Mouse (Mus musculus): ENCODE data around the gene Dpysl4. TPM values are rescaled to one million over a fixed set of nuclear protein-coding genes. Genes with fewer than 3 reads are reported as not detected.

Dpysl4 gene
- polyA plus RNA-seq, 1 experiment: 0.71 TPM

GRCm38 (mm10) chr7:139079141-139079540, 6.7 kb upstream of the Dpysl4 start:
- no peak for DNase-seq (ENCODE audit: low read depth in 1 of 2, low spot score in 2 of 2)
- no peak overlapping the region for H3K4me3 ChIP-seq (ENCODE audit: extremely low read depth, insufficient read depth, insufficient read length)
- H3K36me3 ChIP-seq (ENCODE audit: control insufficient read depth, insufficient read depth, low read length): no peaks in the 10 kb centered on the region
- TF ChIP-seq CTCF (IDR thresholded peaks at IDR 0.05; ENCODE audit: extremely low read depth, insufficient read depth, insufficient read length, insufficient replicate concordance) (no peak), POLR2A (IDR thresholded peaks at IDR 0.05; ENCODE audit: low read depth, low read length) (no peak)
- no peak overlapping the region for H3K27ac ChIP-seq (ENCODE audit: insufficient read depth, low read length)
- WGBS: 73% methylated on average over 7 of the region's 7 CpGs
- H3K27me3 ChIP-seq (ENCODE audit: control insufficient read depth, insufficient read depth, low read length): no peaks in the 10 kb centered on the region
- no peaks in the 10 kb centered on the region for H3K4me1 ChIP-seq (ENCODE audit: control insufficient read depth, insufficient read depth, insufficient read length)

DNA sequence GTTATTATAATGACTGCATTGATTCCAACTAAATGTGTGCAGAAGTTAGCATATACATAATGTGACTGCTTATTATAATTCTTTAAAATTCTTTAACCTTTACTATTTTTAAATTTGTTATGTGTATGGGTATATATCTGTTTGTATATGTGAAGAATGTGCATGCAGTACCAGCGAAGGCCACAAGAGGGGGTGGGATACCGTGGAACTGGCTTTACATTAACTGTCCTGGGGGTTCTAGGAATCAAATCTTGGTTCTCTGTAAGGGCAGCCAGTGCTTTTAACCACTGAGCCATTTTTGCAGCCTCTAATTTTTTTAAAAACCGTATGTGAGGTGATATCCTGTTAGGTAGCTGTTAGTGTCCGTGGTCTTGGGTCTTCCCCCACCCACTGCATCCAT, 5.1 kb upstream of the Dpysl4 start:
- no peaks in the 10 kb centered on the region for H3K36me3 ChIP-seq (ENCODE audit: control insufficient read depth, insufficient read depth, low read length)
- DNase-seq (ENCODE audit: low read depth in 1 of 2, low spot score in 2 of 2): no peak
- no peak overlapping the region for H3K4me3 ChIP-seq (ENCODE audit: extremely low read depth, insufficient read depth, insufficient read length)
- no peaks in the 10 kb centered on the region for H3K27me3 ChIP-seq (ENCODE audit: control insufficient read depth, insufficient read depth, low read length)
- H3K27ac ChIP-seq (ENCODE audit: insufficient read depth, low read length): no peak overlapping the region
- WGBS: 67% methylated on average over 4 of the region's 4 CpGs
- H3K4me1 ChIP-seq (ENCODE audit: control insufficient read depth, insufficient read depth, insufficient read length): no peaks in the 10 kb centered on the region
- TF ChIP-seq POLR2A (IDR thresholded peaks at IDR 0.05; ENCODE audit: low read depth, low read length): no peak
- TF ChIP-seq CTCF (IDR thresholded peaks at IDR 0.05; ENCODE audit: extremely low read depth, insufficient read depth, insufficient read length, insufficient replicate concordance): no peak

DNA sequence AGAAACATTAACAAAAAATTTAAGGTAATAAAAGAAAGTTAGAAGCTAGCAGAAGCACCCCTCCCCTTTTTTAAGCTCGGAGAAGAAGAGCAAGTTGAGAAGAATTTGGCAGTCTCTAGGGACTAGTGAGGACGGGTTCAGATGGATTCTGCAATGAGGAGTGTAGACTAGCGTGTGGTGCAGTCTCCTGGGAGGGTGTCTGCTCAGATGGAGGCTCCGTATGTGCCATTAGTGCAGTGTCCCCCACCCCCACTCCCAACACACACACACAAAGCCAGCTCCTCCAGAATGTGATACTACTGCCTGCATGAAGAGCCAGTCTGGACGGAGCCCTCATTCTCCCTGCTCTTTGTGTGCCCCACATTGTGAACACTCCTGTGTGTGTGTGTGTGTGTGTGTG, 4.6 kb upstream of the Dpysl4 start:
- Histone ChIP-seq H3K36me3 (ENCODE audit: control insufficient read depth, insufficient read depth, low read length) (no peaks in the 10 kb centered on the region), H3K4me3 (ENCODE audit: extremely low read depth, insufficient read depth, insufficient read length) (no peak overlapping the region), H3K27me3 (ENCODE audit: control insufficient read depth, insufficient read depth, low read length) (no peaks in the 10 kb centered on the region; the same call in 1 of the 2 replicates), H3K4me1 (ENCODE audit: control insufficient read depth, insufficient read depth, insufficient read length) (no peaks in the 10 kb centered on the region; the same call in 1 of the 2 replicates), H3K27ac (ENCODE audit: insufficient read depth, low read length) (no peak overlapping the region)
- no peak for TF ChIP-seq POLR2A (IDR thresholded peaks at IDR 0.05; ENCODE audit: low read depth, low read length)
- no peak for TF ChIP-seq CTCF (IDR thresholded peaks at IDR 0.05; ENCODE audit: extremely low read depth, insufficient read depth, insufficient read length, insufficient replicate concordance)
- DNase-seq (ENCODE audit: low read depth in 1 of 2, low spot score in 2 of 2): no peak
- 82% methylated on average over 5 of the region's 5 CpGs for WGBS

DNA sequence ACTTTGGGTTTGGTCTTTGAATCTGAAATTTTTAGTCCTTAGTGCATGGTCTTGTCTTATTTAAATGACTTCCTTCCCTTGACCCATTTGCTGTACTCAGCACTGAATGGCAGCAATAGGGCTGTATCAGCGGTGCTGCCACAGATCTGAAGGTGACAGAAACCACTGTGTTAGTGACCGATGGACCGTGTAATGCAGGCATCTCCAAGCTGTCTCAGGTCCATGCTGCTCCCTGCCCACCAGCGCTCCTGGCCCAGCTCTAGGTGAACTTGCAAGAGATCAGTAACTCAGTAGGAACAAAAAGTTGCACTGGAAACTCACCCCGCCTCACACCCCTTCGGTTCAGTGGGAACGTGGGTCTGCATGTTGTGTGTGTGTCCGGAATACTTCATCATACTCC, 3.5 kb upstream of the Dpysl4 start:
- no peaks in the 10 kb centered on the region; the same call in 1 of the 2 replicates for H3K4me1 ChIP-seq (ENCODE audit: control insufficient read depth, insufficient read depth, insufficient read length)
- WGBS: 90% methylated on average over 8 of the region's 8 CpGs
- H3K4me3 ChIP-seq (ENCODE audit: extremely low read depth, insufficient read depth, insufficient read length): no peak overlapping the region
- H3K27ac ChIP-seq (ENCODE audit: insufficient read depth, low read length): no peak overlapping the region
- H3K27me3 ChIP-seq (ENCODE audit: control insufficient read depth, insufficient read depth, low read length): peaks cover 1% of the 10 kb centered on the region; the same call in 1 of the 2 replicates
- no peak for TF ChIP-seq POLR2A (IDR thresholded peaks at IDR 0.05; ENCODE audit: low read depth, low read length)
- TF ChIP-seq CTCF (IDR thresholded peaks at IDR 0.05; ENCODE audit: extremely low read depth, insufficient read depth, insufficient read length, insufficient replicate concordance): no peak
- no peaks in the 10 kb centered on the region for H3K36me3 ChIP-seq (ENCODE audit: control insufficient read depth, insufficient read depth, low read length)
- DNase-seq (ENCODE audit: low read depth in 1 of 2, low spot score in 2 of 2): no peak

- TF ChIP-seq POLR2A (IDR thresholded peaks at IDR 0.05; ENCODE audit: low read depth, low read length) (no peak), CTCF (IDR thresholded peaks at IDR 0.05; ENCODE audit: extremely low read depth, insufficient read depth, insufficient read length, insufficient replicate concordance) (no peak)
- 79% methylated on average over 1 of the region's 1 CpGs for WGBS
Measured at GRCm38 (mm10) chr7:139084316-139084715, 1.5 kb upstream of the Dpysl4 start.

DNA sequence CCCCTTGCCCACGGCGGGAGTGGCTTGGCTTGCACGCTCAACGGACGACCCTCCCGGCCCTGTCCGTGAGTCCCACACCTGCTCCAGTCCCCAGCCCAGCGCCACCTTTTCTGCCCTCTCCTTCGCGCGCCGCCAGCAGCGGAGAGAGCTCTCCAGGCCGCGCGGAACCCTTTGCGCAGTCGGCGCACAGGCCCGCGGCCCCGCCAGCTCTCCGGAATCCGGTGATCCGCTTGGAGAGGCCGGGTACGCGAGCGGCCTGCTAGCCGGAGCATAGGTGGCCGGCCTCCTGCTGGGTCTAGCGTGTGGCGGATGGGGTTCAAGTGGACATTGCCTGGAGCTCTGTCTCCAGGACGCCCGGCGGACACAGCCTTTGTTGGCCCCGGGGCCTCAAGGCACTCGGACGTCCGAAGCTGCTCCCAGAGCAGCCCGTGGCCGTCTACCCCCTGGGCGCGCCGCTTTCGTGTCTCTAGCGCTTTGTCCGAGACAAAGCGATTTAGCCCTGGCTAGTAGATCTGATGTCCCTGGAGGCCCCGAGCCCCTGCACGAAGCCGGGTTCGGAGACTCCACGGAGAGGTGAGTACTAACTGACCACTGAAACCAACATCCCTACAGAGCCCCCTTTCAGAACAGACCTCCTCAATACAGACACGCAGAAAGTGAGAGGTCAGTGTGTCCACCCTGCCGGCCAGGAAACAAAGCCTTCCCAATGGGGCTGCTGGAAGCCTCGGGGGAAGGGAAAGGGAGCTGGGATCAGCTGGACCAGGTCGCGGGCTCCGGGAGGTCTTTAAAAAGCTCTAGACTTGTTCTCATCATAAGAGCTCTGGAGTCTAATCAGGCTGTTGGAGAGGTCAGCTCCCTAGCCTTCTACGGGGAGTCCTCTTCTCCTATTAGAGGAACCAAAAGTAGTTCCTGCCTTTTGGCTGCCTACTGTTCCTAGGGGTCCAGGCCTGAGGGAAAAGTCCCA, 676 bp downstream of the Dpysl4 start:
- Histone ChIP-seq H3K27me3 (ENCODE audit: control insufficient read depth, insufficient read depth, low read length) (peaks cover 1% of the 10 kb centered on the region; the same call in 1 of the 2 replicates), H3K27ac (ENCODE audit: insufficient read depth, low read length) (no peak overlapping the region)
- whole genome bisulfite sequencing: 12% methylated on average over 60 of the region's 61 CpGs

More at GRCm38 (mm10) chr7:139084316-139084715, 1.5 kb upstream of the Dpysl4 start:
- Histone ChIP-seq H3K4me3 (ENCODE audit: extremely low read depth, insufficient read depth, insufficient read length) (no peak overlapping the region), H3K27me3 (ENCODE audit: control insufficient read depth, insufficient read depth, low read length) (peaks cover 1% of the 10 kb centered on the region; the same call in 1 of the 2 replicates), H3K4me1 (ENCODE audit: control insufficient read depth, insufficient read depth, insufficient read length) (no peaks in the 10 kb centered on the region; the same call in 1 of the 2 replicates), H3K36me3 (ENCODE audit: control insufficient read depth, insufficient read depth, low read length) (no peaks in the 10 kb centered on the region), H3K27ac (ENCODE audit: insufficient read depth, low read length) (no peak overlapping the region)
- no peak for DNase-seq (ENCODE audit: low read depth in 1 of 2, low spot score in 2 of 2)

More for the DNA sequence above, 676 bp downstream of the Dpysl4 start:
- no peak for TF ChIP-seq POLR2A (IDR thresholded peaks at IDR 0.05; ENCODE audit: low read depth, low read length)
- no peak for TF ChIP-seq CTCF (IDR thresholded peaks at IDR 0.05; ENCODE audit: extremely low read depth, insufficient read depth, insufficient read length, insufficient replicate concordance)
- no peaks in the 10 kb centered on the region; the same call in 1 of the 2 replicates for H3K4me1 ChIP-seq (ENCODE audit: control insufficient read depth, insufficient read depth, insufficient read length)
- no peaks in the 10 kb centered on the region for H3K36me3 ChIP-seq (ENCODE audit: control insufficient read depth, insufficient read depth, low read length)
- H3K4me3 ChIP-seq (ENCODE audit: extremely low read depth, insufficient read depth, insufficient read length): no peak overlapping the region; the same call in 1 of the 2 replicates
- DNase-seq (ENCODE audit: low read depth in 1 of 2, low spot score in 2 of 2): no peak
